Mouse (Mus musculus): ENCODE results near the gene Prss16. TPM values are rescaled to one million over a fixed set of nuclear protein-coding genes. Genes with fewer than 3 reads are reported as not detected.

Prss16 gene
- polyA plus RNA-seq, 1 experiment from 2014 or later = 0.09 TPM

DNA sequence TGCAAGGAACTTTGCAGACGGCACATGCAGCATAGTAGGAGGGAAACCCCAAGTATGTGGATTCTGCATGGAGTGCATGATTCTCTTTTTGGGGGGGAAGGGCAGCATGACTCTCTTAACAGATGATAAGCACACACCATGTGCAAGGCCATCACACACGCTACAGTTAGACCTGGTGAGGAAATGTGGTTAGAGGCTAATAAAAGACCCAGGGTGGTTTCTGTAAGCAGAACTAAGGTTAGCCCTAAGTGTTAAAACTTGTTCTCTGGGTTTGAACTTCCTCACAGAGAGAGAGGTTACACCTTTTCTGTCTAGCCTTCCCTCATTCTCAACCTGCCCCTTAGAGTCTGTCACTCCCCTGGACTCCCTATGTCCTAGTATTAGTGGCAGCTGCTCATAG, 8.2 kb downstream of the Prss16 start:
- ATAC-seq (ENCODE audit: low FRiP score) = no peak
- no peak overlapping the region for H3K4me2 ChIP-seq
- H3K4me3 ChIP-seq (replicated peaks) = no peak overlapping the region
- no peaks in the 10 kb centered on the region for H3K9me3 ChIP-seq (replicated peaks)
- H3K27ac ChIP-seq (replicated peaks) = no peak overlapping the region
- peaks cover 17% of the 10 kb centered on the region for H3K4me1 ChIP-seq
- peaks cover 100% of the 10 kb centered on the region for H3K27me3 ChIP-seq (replicated peaks)
- H3K9ac ChIP-seq (replicated peaks) = no peak overlapping the region
- no peaks in the 10 kb centered on the region for H3K36me3 ChIP-seq
- 63% methylated on average over 2 of the region's 2 CpGs for WGBS

GRCm38 (mm10) chr13:21999147-21999546, 10.4 kb downstream of the Prss16 start:
- Histone ChIP-seq H3K27me3 (replicated peaks) (peaks cover 95% of the 10 kb centered on the region), H3K4me1 (peaks cover 14% of the 10 kb centered on the region), H3K4me3 (replicated peaks) (no peak overlapping the region), H3K4me2 (no peak overlapping the region), H3K9me3 (replicated peaks) (no peaks in the 10 kb centered on the region), H3K27ac (replicated peaks) (no peak overlapping the region), H3K36me3 (no peaks in the 10 kb centered on the region), H3K9ac (replicated peaks) (no peak overlapping the region)
- ATAC-seq (ENCODE audit: low FRiP score) = no peak
- 32% methylated on average over 4 of the region's 4 CpGs for WGBS

- Histone ChIP-seq H3K36me3 (no peaks in the 10 kb centered on the region), H3K4me3 (replicated peaks) (no peak overlapping the region), H3K9me3 (replicated peaks) (no peaks in the 10 kb centered on the region), H3K27ac (replicated peaks) (no peak overlapping the region), H3K4me1 (peaks cover 14% of the 10 kb centered on the region), H3K27me3 (replicated peaks) (peaks cover 95% of the 10 kb centered on the region), H3K4me2 (no peak overlapping the region), H3K9ac (replicated peaks) (no peak overlapping the region)
- no peak for ATAC-seq (ENCODE audit: low FRiP score)
- WGBS = 20% methylated on average over 3 of the region's 3 CpGs
Measured at GRCm38 (mm10) chr13:21998412-21998811, 11.1 kb downstream of the Prss16 start.

- ATAC-seq (ENCODE audit: low FRiP score) = no peak
- 10% methylated on average over 4 of the region's 4 CpGs for WGBS
Measured at GRCm38 (mm10) chr13:21997821-21998220, 11.7 kb downstream of the Prss16 start.

GRCm38 (mm10) chr13:21997201-21997820, 12.2 kb downstream of the Prss16 start:
- no peak for ATAC-seq (ENCODE audit: low FRiP score)
- Histone ChIP-seq H3K27ac (replicated peaks) (no peak overlapping the region), H3K36me3 (no peaks in the 10 kb centered on the region), H3K4me2 (peak overlapping the region; percentile 30; the same call in 1 of the 2 replicates), H3K27me3 (replicated peaks) (peaks cover 89% of the 10 kb centered on the region), H3K9ac (replicated peaks) (no peak overlapping the region), H3K9me3 (replicated peaks) (no peaks in the 10 kb centered on the region), H3K4me1 (peaks cover 14% of the 10 kb centered on the region), H3K4me3 (replicated peaks) (0 out of 2 replicates have a peak overlapping the region, but pooled peaks have one; percentile 12)
- WGBS = 1% methylated on average over 21 of the region's 21 CpGs

More at GRCm38 (mm10) chr13:21997821-21998220, 11.7 kb downstream of the Prss16 start:
- Histone ChIP-seq H3K9ac (replicated peaks) (no peak overlapping the region), H3K27ac (replicated peaks) (no peak overlapping the region), H3K9me3 (replicated peaks) (no peaks in the 10 kb centered on the region), H3K4me1 (peaks cover 14% of the 10 kb centered on the region), H3K36me3 (no peaks in the 10 kb centered on the region), H3K4me3 (replicated peaks) (no peak overlapping the region), H3K27me3 (replicated peaks) (peaks cover 92% of the 10 kb centered on the region), H3K4me2 (no peak overlapping the region)

- ATAC-seq (ENCODE audit: low FRiP score) = no peak
- Histone ChIP-seq H3K4me3 (replicated peaks) (0 out of 2 replicates have a peak overlapping the region, but pooled peaks have one; percentile 12), H3K4me1 (peaks cover 14% of the 10 kb centered on the region), H3K36me3 (no peaks in the 10 kb centered on the region), H3K27me3 (replicated peaks) (peaks cover 84% of the 10 kb centered on the region), H3K27ac (replicated peaks) (no peak overlapping the region), H3K9ac (replicated peaks) (no peak overlapping the region), H3K9me3 (replicated peaks) (no peaks in the 10 kb centered on the region), H3K4me2 (peak overlapping the region; percentile 30)
- under 1% methylated on average over 13 of the region's 13 CpGs for WGBS
Measured at GRCm38 (mm10) chr13:21996840-21997185, 12.7 kb downstream of the Prss16 start.

DNA sequence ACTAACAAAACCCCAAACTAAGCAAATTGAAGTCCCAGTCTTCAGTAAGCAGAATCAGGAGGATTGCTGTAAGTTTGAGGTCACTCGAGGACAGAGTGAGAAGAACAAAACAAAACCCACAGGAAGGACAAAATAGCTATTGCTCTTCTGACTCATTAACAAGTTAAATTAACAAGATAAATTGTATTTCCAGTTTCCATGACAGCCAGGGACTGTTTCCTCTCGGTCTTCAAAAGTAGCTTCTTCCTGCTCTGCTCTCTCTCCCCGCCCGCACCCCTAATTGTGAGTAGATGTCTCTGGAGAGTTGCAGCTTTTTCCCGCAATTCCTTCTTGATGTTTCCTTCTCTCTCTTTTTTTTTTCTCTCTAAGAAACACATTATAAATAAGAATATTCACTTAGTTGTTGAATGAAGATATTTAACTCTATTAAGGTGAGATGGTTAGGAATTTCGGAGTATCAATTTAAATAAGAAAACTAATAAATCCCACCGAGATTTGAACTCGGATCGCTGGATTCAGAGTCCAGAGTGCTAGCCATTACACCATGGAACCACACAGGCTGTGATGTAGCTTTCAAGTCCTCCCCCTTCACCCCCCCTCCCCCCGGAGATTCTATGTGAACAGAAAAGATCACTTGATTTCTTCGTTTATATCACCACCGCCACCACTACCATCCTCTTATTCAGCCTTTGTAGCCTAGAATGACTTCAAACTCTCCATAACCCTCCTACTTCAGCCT, 13.3 kb downstream of the Prss16 start:
- ATAC-seq (ENCODE audit: low FRiP score) = no peak
- H3K9ac ChIP-seq (replicated peaks) = no peak overlapping the region
- 0 out of 2 replicates have a peak overlapping the region, but pooled peaks have one; percentile 12 for H3K4me3 ChIP-seq (replicated peaks)
- H3K4me1 ChIP-seq = peaks cover 14% of the 10 kb centered on the region
- H3K27ac ChIP-seq (replicated peaks) = no peak overlapping the region
- H3K9me3 ChIP-seq (replicated peaks) = no peaks in the 10 kb centered on the region
- 3% methylated on average over 12 of the region's 12 CpGs for WGBS
- H3K4me2 ChIP-seq = peak overlapping the region; percentile 30
- peaks cover 82% of the 10 kb centered on the region for H3K27me3 ChIP-seq (replicated peaks)
- no peaks in the 10 kb centered on the region for H3K36me3 ChIP-seq

- no peak for ATAC-seq (ENCODE audit: low FRiP score)
- Histone ChIP-seq H3K4me2 (peak overlapping the region; percentile 42), H3K4me3 (replicated peaks) (peak overlapping the region; percentile 14), H3K9ac (replicated peaks) (no peak overlapping the region), H3K36me3 (no peaks in the 10 kb centered on the region), H3K9me3 (replicated peaks) (no peaks in the 10 kb centered on the region), H3K4me1 (peaks cover 14% of the 10 kb centered on the region), H3K27ac (replicated peaks) (no peak overlapping the region), H3K27me3 (replicated peaks) (peaks cover 78% of the 10 kb centered on the region)
- 1% methylated on average over 21 of the region's 21 CpGs for WGBS
Measured at GRCm38 (mm10) chr13:21995331-21995914, 14.1 kb downstream of the Prss16 start.

GRCm38 (mm10) chr13:21994896-21995295, 14.6 kb downstream of the Prss16 start:
- ATAC-seq (ENCODE audit: low FRiP score) = no peak
- peaks cover 14% of the 10 kb centered on the region for H3K4me1 ChIP-seq
- H3K27ac ChIP-seq (replicated peaks) = no peak overlapping the region
- H3K4me3 ChIP-seq (replicated peaks) = peak overlapping the region; percentile 14; the same call in 1 of the 2 replicates
- H3K4me2 ChIP-seq = peak overlapping the region; percentile 42
- no peak overlapping the region for H3K9ac ChIP-seq (replicated peaks)
- no peaks in the 10 kb centered on the region for H3K9me3 ChIP-seq (replicated peaks)
- 7% methylated on average over 8 of the region's 8 CpGs for WGBS
- H3K36me3 ChIP-seq = no peaks in the 10 kb centered on the region
- peaks cover 76% of the 10 kb centered on the region for H3K27me3 ChIP-seq (replicated peaks)

GRCm38 (mm10) chr13:21993957-21994738, 15.4 kb downstream of the Prss16 start:
- no peak overlapping the region for H3K9ac ChIP-seq (replicated peaks)
- H3K4me2 ChIP-seq = no peak overlapping the region
- no peaks in the 10 kb centered on the region for H3K9me3 ChIP-seq (replicated peaks)
- no peak overlapping the region for H3K4me3 ChIP-seq (replicated peaks)
- WGBS = 2% methylated on average over 22 of the region's 22 CpGs
- H3K36me3 ChIP-seq = no peaks in the 10 kb centered on the region
- no peak overlapping the region for H3K27ac ChIP-seq (replicated peaks)
- no peak for ATAC-seq (ENCODE audit: low FRiP score)
- peaks cover 71% of the 10 kb centered on the region for H3K27me3 ChIP-seq (replicated peaks)
- peaks cover 14% of the 10 kb centered on the region for H3K4me1 ChIP-seq

GRCm38 (mm10) chr13:21992550-21992949, 17.0 kb downstream of the Prss16 start:
- Histone ChIP-seq H3K9ac (replicated peaks) (no peak overlapping the region), H3K4me1 (peaks cover 14% of the 10 kb centered on the region), H3K27me3 (replicated peaks) (peaks cover 61% of the 10 kb centered on the region)

More at GRCm38 (mm10) chr13:21992550-21992949, 17.0 kb downstream of the Prss16 start:
- no peak overlapping the region for H3K4me3 ChIP-seq (replicated peaks)
- no peaks in the 10 kb centered on the region for H3K36me3 ChIP-seq
- H3K4me2 ChIP-seq = no peak overlapping the region
- no peaks in the 10 kb centered on the region for H3K9me3 ChIP-seq (replicated peaks)
- no peak for ATAC-seq (ENCODE audit: low FRiP score)
- H3K27ac ChIP-seq (replicated peaks) = no peak overlapping the region
- 91% methylated on average over 5 of the region's 5 CpGs for WGBS
